ENCODE assay signal across 9 mouse cellular contexts in genomic region chrX:56531266-56531665, GRCm38 (mm10). TPM values are rescaled to one million over a fixed set of nuclear protein-coding genes. Genes with fewer than 3 reads are reported as not detected.
DNase-seq lines count a peak whose midpoint lies in the region; ATAC-seq and TF ChIP-seq lines count a peak whose summit lies in the region.
"Had no signal": no experiment of that assay in that cellular context is flagged by ENCODE, and none has a peak within 500 bp of the region (broad histone marks: within the 10 kb centered on the region; RNA-seq: fewer than 3 reads in every experiment).

No protein-coding gene starts in this region.

- intact Hi-C loops in left cerebral cortex, postnatal 10 days (cut with DNase I), result no loop called here

- H3K4me3 ChIP-seq in heart, embryonic 10.5 days, result no peak overlapping the region
- no peak overlapping the region for H3K4me3 ChIP-seq in midbrain, postnatal 0 days (ENCODE audit: low read depth, low read length)
- H3K4me3 ChIP-seq: megakaryocyte, embryonic 14.5 days had no signal

- peak; percentile 36 for DNase-seq in heart, adult 8-10 months (ENCODE audit: low spot score)
- DNase-seq in heart, embryonic 10.5 days (ENCODE audit: low spot score), result no peak
- DNase-seq in adrenal gland, adult (ENCODE audit: inconsistent age in 2 of 2, low spot score in 1 of 2), result peak; percentile 39 to 81
- peak; percentile 44 for DNase-seq in embryo, embryonic 11 days
- DNase-seq in heart, postnatal 4 days, result peak; percentile 72
- DNase-seq in left cerebral cortex, postnatal 10 days (ENCODE audit: extremely low spot score in 1 of 2, low spot score in 2 of 2), result peak; percentile 20 to 47
- DNase-seq in midbrain, postnatal 0 days (ENCODE audit: low spot score), result peak; percentile 42
- DNase-seq in telencephalon, adult 2 months (ENCODE audit: low read depth, low spot score), result peak; percentile 9

- no peak overlapping the region for H3K27ac ChIP-seq in heart, embryonic 10.5 days
- no peak overlapping the region for H3K27ac ChIP-seq in midbrain, postnatal 0 days (ENCODE audit: low read depth, low read length)

- H3K9me3 ChIP-seq in heart, embryonic 10.5 days, result no peaks in the 10 kb centered on the region
- no peaks in the 10 kb centered on the region for H3K9me3 ChIP-seq in midbrain, postnatal 0 days (ENCODE audit: low read length)
- H3K9me3 ChIP-seq: megakaryocyte, embryonic 14.5 days had no signal

- 10% methylated on average over 3 of the region's 3 CpGs for WGBS in heart, embryonic 10.5 days
- 12% methylated on average over 3 of the region's 3 CpGs for WGBS in midbrain, postnatal 0 days

- no peak overlapping the region for H3K4me2 ChIP-seq in midbrain, postnatal 0 days (ENCODE audit: low read depth, low read length, poor library complexity, severe bottlenecking)

- no peak for ATAC-seq in midbrain, postnatal 0 days (ENCODE audit: low FRiP score)

- TF ChIP-seq CTCF in midbrain, postnatal 0 days (IDR thresholded peaks at IDR 0.05), result peak; percentile 71

- H3K9ac ChIP-seq in midbrain, postnatal 0 days (replicated peaks; ENCODE audit: low read length, poor library complexity, severe bottlenecking), result no peak overlapping the region

- H3K36me3 ChIP-seq in heart, embryonic 10.5 days, result no peaks in the 10 kb centered on the region
- H3K36me3 ChIP-seq in midbrain, postnatal 0 days (ENCODE audit: insufficient read depth, low read length), result no peaks in the 10 kb centered on the region

- H3K4me1 ChIP-seq in heart, embryonic 10.5 days, result no peaks in the 10 kb centered on the region
- no peaks in the 10 kb centered on the region for H3K4me1 ChIP-seq in midbrain, postnatal 0 days (ENCODE audit: insufficient read depth, low read length)
- H3K4me1 ChIP-seq: megakaryocyte, embryonic 14.5 days had no signal

- no peaks in the 10 kb centered on the region for H3K27me3 ChIP-seq in heart, embryonic 10.5 days (ENCODE audit: insufficient read depth, poor library complexity, severe bottlenecking)
- H3K27me3 ChIP-seq in midbrain, postnatal 0 days (ENCODE audit: insufficient read depth, low read length), result no peaks in the 10 kb centered on the region

RNA-seq across cellular contexts. Expression of gene Gm10477, which starts 6.7 kb away (rescaled TPM):
- not detected for total RNA-seq in heart, adult 8-10 months (2022)
- not detected in 2 replicates for polyA plus RNA-seq in heart, embryonic 10.5 days (2016; fragmentation: Nextera tagmentation; extraction: Ambion mirVana)
- total RNA-seq in heart, postnatal 4 days (2021), result not detected
- total RNA-seq in left cerebral cortex, postnatal 10 days (2021), result not detected
- not detected in 2 replicates for total RNA-seq in midbrain, postnatal 0 days (2014; rRNA removed)
- not detected in 2 replicates for polyA plus RNA-seq in midbrain, postnatal 0 days (2015; fragmentation: Nextera tagmentation; extraction: Ambion mirVana)

RNA-seq across cellular contexts. Expression of gene Gm648, which starts 18.1 kb away (rescaled TPM):
- not detected for total RNA-seq in heart, adult 8-10 months (2022)
- polyA plus RNA-seq in heart, embryonic 10.5 days (2016; fragmentation: Nextera tagmentation; extraction: Ambion mirVana), result 0.16 TPM in 1 of 2 replicates, not detected in the other
- not detected for total RNA-seq in heart, postnatal 4 days (2021)
- total RNA-seq in left cerebral cortex, postnatal 10 days (2021), result not detected
- not detected in 2 replicates for total RNA-seq in midbrain, postnatal 0 days (2014; rRNA removed)
- polyA plus RNA-seq in midbrain, postnatal 0 days (2015; fragmentation: Nextera tagmentation; extraction: Ambion mirVana), result 0.15 TPM in 1 of 2 replicates, not detected in the other
